Mouse (Mus musculus) liver, embryonic 14.5 days (tissue): ENCODE data around the gene Pan2.
A peak's percentile ranks its signal among the peaks of the same experiment; 100 is the strongest.

Experiments used
- CTCF ChIP-seq: IDR thresholded peaks from 2 replicates; pipeline ENCODE4 v1.5.1; 2016; ENCODE audit warnings: antibody characterized with exemption, low read depth, control low read depth
- EP300 ChIP-seq: IDR thresholded peaks from 2 replicates; pipeline ENCODE4 v1.6.1; 2016; ENCODE audit warnings: antibody characterized with exemption, low read depth

DNA sequence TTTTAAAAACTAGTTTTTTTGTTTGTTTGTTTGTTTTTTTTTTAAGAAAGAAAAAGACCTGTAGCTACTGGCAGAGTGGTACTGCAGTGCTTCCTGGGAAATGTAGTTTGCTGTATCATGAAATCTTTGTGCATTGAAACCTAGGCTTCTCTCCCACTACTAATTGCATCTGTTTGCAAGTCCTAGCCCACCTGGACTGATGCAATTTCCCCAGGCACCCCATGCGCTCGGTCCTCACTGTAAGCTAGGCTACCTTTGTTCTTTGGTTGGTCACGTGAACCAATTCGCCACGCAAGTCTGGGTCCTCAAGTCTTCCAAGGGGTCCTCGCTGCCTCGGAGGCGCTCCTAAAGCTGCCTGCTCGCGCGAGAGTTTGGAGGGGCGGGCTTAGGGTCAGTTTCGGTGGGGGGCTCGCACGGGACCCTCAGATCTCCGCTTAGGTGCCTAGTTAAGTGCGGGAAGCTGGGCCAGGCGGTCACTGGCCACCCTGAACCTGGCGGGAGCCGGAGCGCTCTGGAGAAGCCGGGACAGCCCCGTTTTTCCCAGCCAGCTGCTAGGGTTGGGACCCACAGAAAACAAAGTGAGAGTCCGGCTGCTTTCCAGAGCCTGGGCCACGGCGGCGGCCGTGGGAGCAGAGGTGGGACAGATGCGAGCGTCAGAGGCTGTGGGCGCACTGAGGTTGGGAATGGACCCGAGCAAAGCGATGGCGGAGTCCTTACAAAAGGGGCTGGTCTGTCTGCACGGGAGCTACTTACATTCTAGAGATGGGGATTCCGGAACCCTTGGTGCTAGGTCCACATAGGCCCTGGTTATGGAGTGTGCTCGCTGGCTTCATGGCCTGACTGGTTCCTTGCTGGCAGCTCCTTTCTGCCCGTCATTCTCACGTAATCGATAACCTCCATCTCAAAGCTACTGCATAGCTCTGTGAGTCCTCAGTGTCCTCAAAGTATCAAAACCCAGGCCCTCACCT lies 19.3 kb downstream of the Pan2 start, which contains the start of gene Cnpy2:
- TF ChIP-seq CTCF, result no peak
- 0 out of 2 replicates have a peak, but pooled peaks have one; percentile 38 for TF ChIP-seq EP300
